Mouse (Mus musculus): ENCODE data around the gene Tprn. TPM values are rescaled to one million over a fixed set of nuclear protein-coding genes. Genes with fewer than 3 reads are reported as not detected.

Gene Tprn
- polyA plus RNA-seq, 1 experiment from 2014 or later, result 5.3 TPM

GRCm38 (mm10) chr2:25265897-25266656 lies 3.7 kb downstream of the Tprn start:
- Histone ChIP-seq H3K36me3 (ENCODE audit: control insufficient read depth, insufficient read depth, low read length) (no peaks in the 10 kb centered on the region), H3K27me3 (ENCODE audit: control insufficient read depth, insufficient read depth, low read length) (peaks cover 15% of the 10 kb centered on the region), H3K4me3 (ENCODE audit: low read depth, low read length) (no peak overlapping the region), H3K27ac (ENCODE audit: low read depth, low read length) (no peak overlapping the region), H3K9ac (ENCODE audit: low read length) (no peak overlapping the region), H3K4me1 (ENCODE audit: control insufficient read depth, insufficient read depth, low read length) (peaks cover 18% of the 10 kb centered on the region), H3K9me3 (ENCODE audit: control insufficient read depth, low read length) (no peaks in the 10 kb centered on the region), H3K4me2 (ENCODE audit: low read depth) (0 out of 2 replicates have a peak overlapping the region, but pooled peaks have one; percentile 10)
- WGBS, result 71% methylated on average over 6 of the region's 6 CpGs
- ATAC-seq (ENCODE audit: insufficient read depth, low FRiP score, low TSS enrichment) (no peak), DNase-seq (ENCODE audit: low spot score) (no peak)

GRCm38 (mm10) chr2:25266720-25267119 lies 4.3 kb downstream of the Tprn start:
- Histone ChIP-seq H3K9ac (ENCODE audit: low read length) (no peak overlapping the region), H3K4me1 (ENCODE audit: control insufficient read depth, insufficient read depth, low read length) (peaks cover 24% of the 10 kb centered on the region), H3K4me2 (ENCODE audit: low read depth) (no peak overlapping the region), H3K27ac (ENCODE audit: low read depth, low read length) (no peak overlapping the region), H3K9me3 (ENCODE audit: control insufficient read depth, low read length) (no peaks in the 10 kb centered on the region), H3K4me3 (ENCODE audit: low read depth, low read length) (no peak overlapping the region), H3K36me3 (ENCODE audit: control insufficient read depth, insufficient read depth, low read length) (no peaks in the 10 kb centered on the region), H3K27me3 (ENCODE audit: control insufficient read depth, insufficient read depth, low read length) (peaks cover 15% of the 10 kb centered on the region)
- WGBS, result 48% methylated on average over 2 of the region's 2 CpGs
- no peak for ATAC-seq (ENCODE audit: insufficient read depth, low FRiP score, low TSS enrichment)
- DNase-seq (ENCODE audit: low spot score), result no peak

GRCm38 (mm10) chr2:25267241-25267640 lies 4.8 kb downstream of the Tprn start:
- H3K4me1 ChIP-seq (ENCODE audit: control insufficient read depth, insufficient read depth, low read length), result peaks cover 24% of the 10 kb centered on the region
- H3K36me3 ChIP-seq (ENCODE audit: control insufficient read depth, insufficient read depth, low read length), result no peaks in the 10 kb centered on the region
- no peak for ATAC-seq (ENCODE audit: insufficient read depth, low FRiP score, low TSS enrichment)
- no peaks in the 10 kb centered on the region for H3K9me3 ChIP-seq (ENCODE audit: control insufficient read depth, low read length)
- no peak for DNase-seq (ENCODE audit: low spot score)
- H3K27ac ChIP-seq (ENCODE audit: low read depth, low read length), result no peak overlapping the region
- H3K4me3 ChIP-seq (ENCODE audit: low read depth, low read length), result no peak overlapping the region
- H3K27me3 ChIP-seq (ENCODE audit: control insufficient read depth, insufficient read depth, low read length), result peaks cover 15% of the 10 kb centered on the region
- no peak overlapping the region for H3K9ac ChIP-seq (ENCODE audit: low read length)
- no peak overlapping the region for H3K4me2 ChIP-seq (ENCODE audit: low read depth)

- H3K27ac ChIP-seq (ENCODE audit: low read depth, low read length), result no peak overlapping the region
- H3K27me3 ChIP-seq (ENCODE audit: control insufficient read depth, insufficient read depth, low read length), result peaks cover 15% of the 10 kb centered on the region
- H3K4me2 ChIP-seq (ENCODE audit: low read depth), result no peak overlapping the region
- no peak for DNase-seq (ENCODE audit: low spot score)
- H3K9me3 ChIP-seq (ENCODE audit: control insufficient read depth, low read length), result no peaks in the 10 kb centered on the region
- H3K4me1 ChIP-seq (ENCODE audit: control insufficient read depth, insufficient read depth, low read length), result peaks cover 24% of the 10 kb centered on the region
- H3K9ac ChIP-seq (ENCODE audit: low read length), result no peak overlapping the region
- no peaks in the 10 kb centered on the region for H3K36me3 ChIP-seq (ENCODE audit: control insufficient read depth, insufficient read depth, low read length)
- no peak for ATAC-seq (ENCODE audit: insufficient read depth, low FRiP score, low TSS enrichment)
- 80% methylated on average over 4 of the region's 4 CpGs for WGBS
- no peak overlapping the region for H3K4me3 ChIP-seq (ENCODE audit: low read depth, low read length)
Observed at GRCm38 (mm10) chr2:25267746-25268309, 5.4 kb downstream of the Tprn start.

GRCm38 (mm10) chr2:25271827-25272511 lies 9.6 kb downstream of the Tprn start, which contains the start of the genes Ssna1 and Anapc2:
Ssna1 (minus strand) TSS chr2:25272438.
Anapc2 (plus strand) TSS chr2:25272478.
- peaks cover 5% of the 10 kb centered on the region for H3K36me3 ChIP-seq (ENCODE audit: control insufficient read depth, insufficient read depth, low read length)
- H3K4me2 ChIP-seq (ENCODE audit: low read depth), result peak within 1 kb of the TSS; percentile 92
- peak within 1 kb of the TSS; percentile 31; the same call in 1 of the 2 replicates for H3K27ac ChIP-seq (ENCODE audit: low read depth, low read length)
- no peaks in the 10 kb centered on the region for H3K27me3 ChIP-seq (ENCODE audit: control insufficient read depth, insufficient read depth, low read length)
- H3K9me3 ChIP-seq (ENCODE audit: control insufficient read depth, low read length), result no peaks in the 10 kb centered on the region
- peak within 1 kb of the TSS; percentile 87 for H3K4me3 ChIP-seq (ENCODE audit: low read depth, low read length)
- peak within 1 kb of the TSS; percentile 70 for H3K9ac ChIP-seq (ENCODE audit: low read length)
- peak; percentile 99 for DNase-seq (ENCODE audit: low spot score)
- ATAC-seq (ENCODE audit: insufficient read depth, low FRiP score, low TSS enrichment), result peak; percentile 97
- WGBS, result under 1% methylated on average over 55 of the region's 55 CpGs
- peaks cover 17% of the 10 kb centered on the region for H3K4me1 ChIP-seq (ENCODE audit: control insufficient read depth, insufficient read depth, low read length)

GRCm38 (mm10) chr2:25272515-25272914 lies 10.1 kb downstream of the Tprn start:
- Histone ChIP-seq H3K27ac (ENCODE audit: low read depth, low read length) (peak overlapping the region; percentile 31; the same call in 1 of the 2 replicates), H3K4me2 (ENCODE audit: low read depth) (peak overlapping the region; percentile 92), H3K4me1 (ENCODE audit: control insufficient read depth, insufficient read depth, low read length) (peaks cover 17% of the 10 kb centered on the region), H3K9ac (ENCODE audit: low read length) (peak overlapping the region; percentile 70), H3K36me3 (ENCODE audit: control insufficient read depth, insufficient read depth, low read length) (peaks cover 5% of the 10 kb centered on the region), H3K4me3 (ENCODE audit: low read depth, low read length) (peak overlapping the region; percentile 87), H3K27me3 (ENCODE audit: control insufficient read depth, insufficient read depth, low read length) (no peaks in the 10 kb centered on the region), H3K9me3 (ENCODE audit: control insufficient read depth, low read length) (no peaks in the 10 kb centered on the region)
- no peak for DNase-seq (ENCODE audit: low spot score)
- peak; percentile 51 for ATAC-seq (ENCODE audit: insufficient read depth, low FRiP score, low TSS enrichment)
- WGBS, result under 1% methylated on average over 29 of the region's 29 CpGs

GRCm38 (mm10) chr2:25273010-25273409 lies 10.6 kb downstream of the Tprn start:
- Histone ChIP-seq H3K27me3 (ENCODE audit: control insufficient read depth, insufficient read depth, low read length) (no peaks in the 10 kb centered on the region), H3K4me2 (ENCODE audit: low read depth) (peak overlapping the region; percentile 92), H3K36me3 (ENCODE audit: control insufficient read depth, insufficient read depth, low read length) (peaks cover 8% of the 10 kb centered on the region), H3K4me3 (ENCODE audit: low read depth, low read length) (peak overlapping the region; percentile 87), H3K9ac (ENCODE audit: low read length) (peak overlapping the region; percentile 70), H3K9me3 (ENCODE audit: control insufficient read depth, low read length) (no peaks in the 10 kb centered on the region), H3K27ac (ENCODE audit: low read depth, low read length) (no peak overlapping the region), H3K4me1 (ENCODE audit: control insufficient read depth, insufficient read depth, low read length) (peaks cover 17% of the 10 kb centered on the region)
- WGBS, result 40% methylated on average over 16 of the region's 16 CpGs
- DNase-seq (ENCODE audit: low spot score), result no peak
- ATAC-seq (ENCODE audit: insufficient read depth, low FRiP score, low TSS enrichment), result no peak

GRCm38 (mm10) chr2:25278928-25279882 lies 16.8 kb downstream of the Tprn start:
- Histone ChIP-seq H3K9ac (ENCODE audit: low read length) (no peak overlapping the region), H3K4me1 (ENCODE audit: control insufficient read depth, insufficient read depth, low read length) (no peaks in the 10 kb centered on the region), H3K9me3 (ENCODE audit: control insufficient read depth, low read length) (no peaks in the 10 kb centered on the region), H3K36me3 (ENCODE audit: control insufficient read depth, insufficient read depth, low read length) (peaks cover 28% of the 10 kb centered on the region), H3K4me3 (ENCODE audit: low read depth, low read length) (no peak overlapping the region), H3K4me2 (ENCODE audit: low read depth) (no peak overlapping the region), H3K27ac (ENCODE audit: low read depth, low read length) (no peak overlapping the region), H3K27me3 (ENCODE audit: control insufficient read depth, insufficient read depth, low read length) (no peaks in the 10 kb centered on the region)
- ATAC-seq (ENCODE audit: insufficient read depth, low FRiP score, low TSS enrichment) (no peak), DNase-seq (ENCODE audit: low spot score) (peak; percentile 81)
- 67% methylated on average over 13 of the region's 13 CpGs for WGBS
